Mouse (Mus musculus) C2C12 (cell line): ENCODE measurements around the gene Tbc1d22a. TPM values are rescaled to one million over a fixed set of nuclear protein-coding genes. Genes with fewer than 3 reads are reported as not detected.

Experiments used
- H3K27me3 ChIP-seq: one replicate; pipeline ENCODE4 v1.6.1; 2011; ENCODE audit not compliant: control insufficient read depth, insufficient read depth, insufficient read length
- H3K36me3 ChIP-seq: one replicate; pipeline ENCODE4 v1.6.1; 2011; ENCODE audit not compliant: control insufficient read depth, insufficient read depth
- H3K4me3 ChIP-seq: one replicate; pipeline ENCODE4 v1.5.1; 2011; ENCODE audit warnings: mild to moderate bottlenecking, control low read depth; ENCODE audit not compliant: poor library complexity, insufficient read depth, severe bottlenecking
- H3K79me2 ChIP-seq: one replicate; pipeline ENCODE4 v1.6.1; 2011; ENCODE audit not compliant: control insufficient read depth, insufficient read depth
- H3K79me3 ChIP-seq: one replicate; pipeline ENCODE4 v1.6.1; 2011; ENCODE audit warnings: low read depth, control low read depth
- H3ac ChIP-seq: one replicate; pipeline ENCODE3; 2011; ENCODE audit warnings: low read depth; ENCODE audit not compliant: control insufficient read depth, insufficient read length
- CEBPB ChIP-seq: IDR thresholded peaks from one replicate; pipeline ENCODE4 v1.6.1; 2011; ENCODE audit warnings: low read depth, mild to moderate bottlenecking, control low read depth, moderate library complexity
- CTCF ChIP-seq: IDR thresholded peaks from one replicate; pipeline ENCODE4 v1.5.1; 2011; ENCODE audit not compliant: control insufficient read depth, insufficient read depth, insufficient read length
- FOSL1 ChIP-seq: IDR thresholded peaks from one replicate; pipeline ENCODE4 v1.8.0; 2011; ENCODE audit warnings: mild to moderate bottlenecking, low read length; ENCODE audit not compliant: poor library complexity, insufficient read depth, severe bottlenecking
- MAX ChIP-seq: IDR thresholded peaks from one replicate; pipeline ENCODE4 v1.6.1; 2011; ENCODE audit warnings: mild to moderate bottlenecking, control low read depth
- MYOD1 ChIP-seq: IDR thresholded peaks from one replicate; pipeline ENCODE4 v1.6.1; 2011; ENCODE audit warnings: low read depth; ENCODE audit not compliant: control insufficient read depth, insufficient read length
- MYOG ChIP-seq: IDR thresholded peaks from one replicate; pipeline ENCODE4 v1.6.1; 2011; ENCODE audit not compliant: control insufficient read depth, insufficient read length; ENCODE audit errors: extremely low read depth
- USF1 ChIP-seq: IDR thresholded peaks from one replicate; pipeline ENCODE4 v1.6.1; 2011; ENCODE audit warnings: low read depth, mild to moderate bottlenecking, control low read depth, moderate library complexity
- polyA plus RNA-seq: library from polyadenylated mRNA; unstranded; fragments of >200 nt; fragmentation: generic; extraction: Trizol; gene quantifications from one replicate; pipeline ENCODE4 v1.2.1, GENCODE M21; 2012; ENCODE audit warnings: missing spikeins

The Tbc1d22a gene
- polyA plus RNA-seq, 1 experiment, result 19.7 TPM

DNA sequence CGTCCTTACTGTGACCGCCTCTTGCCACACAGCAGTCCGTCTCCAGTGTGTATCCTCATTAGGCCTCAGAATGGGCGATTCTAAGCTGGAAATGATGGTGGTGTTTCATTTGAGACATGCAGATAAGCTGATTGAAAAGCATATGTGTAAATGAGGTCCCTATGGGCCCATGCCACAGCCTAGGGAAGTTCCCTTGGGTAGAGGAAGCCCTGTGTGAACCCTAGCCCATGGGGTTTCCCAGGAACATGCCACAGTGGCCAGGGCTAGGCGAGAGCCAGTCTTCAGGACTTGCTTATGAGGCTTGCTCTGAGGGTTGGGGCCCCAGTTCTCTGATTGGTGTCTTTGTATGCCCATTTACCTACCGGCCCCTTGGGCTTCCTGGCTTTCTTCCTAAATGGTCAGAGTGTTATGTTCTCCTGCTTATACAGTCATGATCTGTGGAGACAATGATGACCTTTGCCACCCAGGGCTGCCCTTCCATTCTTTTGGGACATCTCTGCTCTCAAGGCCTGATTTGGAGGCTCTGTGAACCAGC is 161.7 kb downstream of the Tbc1d22a start:
- H3ac ChIP-seq, result no peak overlapping the region
- no peaks in the 10 kb centered on the region for H3K27me3 ChIP-seq
- no peaks in the 10 kb centered on the region for H3K79me2 ChIP-seq
- H3K36me3 ChIP-seq, result no peaks in the 10 kb centered on the region
- no peaks in the 10 kb centered on the region for H3K79me3 ChIP-seq
- no peak overlapping the region for H3K4me3 ChIP-seq
- TF ChIP-seq MAX (no peak), FOSL1 (no peak), MYOD1 (no peak), MYOG (no peak)

- H3K27me3 ChIP-seq, result no peaks in the 10 kb centered on the region
- H3ac ChIP-seq, result no peak overlapping the region
- TF ChIP-seq MYOG (no peak), FOSL1 (no peak), MAX (no peak), CTCF (no peak), CEBPB (no peak), MYOD1 (no peak), USF1 (no peak)
- H3K79me2 ChIP-seq, result no peaks in the 10 kb centered on the region
- H3K4me3 ChIP-seq, result no peak overlapping the region
- H3K36me3 ChIP-seq, result no peaks in the 10 kb centered on the region
- no peaks in the 10 kb centered on the region for H3K79me3 ChIP-seq
Observed at GRCm38 (mm10) chr15:86383278-86383677, 169.0 kb downstream of the Tbc1d22a start.

DNA sequence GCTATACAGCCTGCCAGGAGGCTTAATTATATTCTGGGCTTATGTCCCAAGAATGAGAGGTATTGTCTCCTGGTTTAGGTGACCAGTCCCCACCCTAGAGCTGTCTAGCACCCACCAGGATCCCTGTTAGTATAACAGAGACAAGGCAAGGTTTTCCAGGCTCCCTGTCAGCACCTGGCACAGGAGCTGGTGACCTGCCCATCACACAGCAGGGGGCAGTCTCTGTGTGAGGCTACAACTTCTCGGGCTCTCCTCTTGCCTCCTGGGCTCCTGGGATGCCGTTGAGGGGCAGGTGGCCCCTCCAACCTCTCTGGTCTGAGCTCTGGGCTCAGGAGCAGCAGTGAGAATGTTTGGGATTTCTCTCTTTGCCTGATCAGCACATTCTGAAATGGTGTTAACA is 171.2 kb downstream of the Tbc1d22a start:
- no peaks in the 10 kb centered on the region for H3K79me2 ChIP-seq
- H3K36me3 ChIP-seq, result no peaks in the 10 kb centered on the region

DNA sequence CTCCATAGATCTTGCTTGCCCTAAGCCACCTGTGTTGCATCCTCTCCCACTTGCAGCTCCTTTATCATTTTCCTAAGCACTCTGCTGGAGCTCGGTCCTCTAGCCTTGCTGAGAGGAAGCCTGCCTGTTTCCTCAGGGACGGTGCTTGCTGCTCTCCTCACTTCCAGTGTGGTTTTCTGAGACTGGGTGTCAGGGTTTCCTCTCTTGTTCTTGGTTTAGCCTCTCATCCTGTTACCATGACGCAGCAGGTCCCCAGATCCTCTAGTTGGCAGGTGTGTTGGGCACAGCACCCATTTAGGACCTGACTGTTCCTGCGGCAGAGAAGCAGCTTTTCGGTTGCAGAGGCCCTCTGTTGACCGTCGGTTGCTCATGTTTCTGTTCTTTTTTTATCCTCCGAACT is 172.1 kb downstream of the Tbc1d22a start:
- TF ChIP-seq MYOD1, result no peak
- no peak for TF ChIP-seq MYOG
- no peak for TF ChIP-seq FOSL1
- no peak for TF ChIP-seq CEBPB
- TF ChIP-seq MAX, result no peak
- no peak for TF ChIP-seq CTCF
- TF ChIP-seq USF1, result no peak

More for the DNA sequence above, 171.2 kb downstream of the Tbc1d22a start:
- H3K4me3 ChIP-seq, result no peak overlapping the region
- TF ChIP-seq MYOD1 (no peak), USF1 (no peak), MAX (no peak), FOSL1 (no peak), MYOG (no peak), CTCF (no peak), CEBPB (no peak)
- no peaks in the 10 kb centered on the region for H3K79me3 ChIP-seq
- H3ac ChIP-seq, result no peak overlapping the region
- no peaks in the 10 kb centered on the region for H3K27me3 ChIP-seq

DNA sequence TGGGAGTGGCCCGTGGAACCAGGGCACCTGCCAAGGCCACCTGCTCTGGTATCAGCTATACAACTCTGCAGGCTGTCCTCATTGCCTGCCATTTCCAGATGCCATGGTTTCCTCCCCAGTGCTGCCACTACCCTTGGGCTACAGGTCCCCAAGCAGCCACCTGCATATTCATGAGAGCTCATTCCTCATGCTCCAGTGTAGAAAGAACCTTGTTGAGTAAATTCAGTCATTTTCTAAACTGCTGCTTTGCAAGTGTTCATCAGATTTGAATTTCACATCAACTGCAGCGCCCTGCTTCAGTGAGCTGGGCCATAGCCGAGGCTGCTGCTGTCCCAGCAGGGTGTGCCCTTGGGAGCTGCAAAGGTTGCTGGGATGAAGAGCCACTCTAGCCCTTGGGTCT is 174.3 kb downstream of the Tbc1d22a start:
- TF ChIP-seq MAX (no peak), MYOD1 (no peak), MYOG (no peak), USF1 (no peak), CEBPB (no peak), CTCF (no peak), FOSL1 (no peak)
- Histone ChIP-seq H3K36me3 (no peaks in the 10 kb centered on the region), H3K79me3 (no peaks in the 10 kb centered on the region), H3K79me2 (no peaks in the 10 kb centered on the region), H3ac (no peak overlapping the region), H3K4me3 (no peak overlapping the region), H3K27me3 (no peaks in the 10 kb centered on the region)

More for the DNA sequence above, 172.1 kb downstream of the Tbc1d22a start:
- no peaks in the 10 kb centered on the region for H3K79me3 ChIP-seq
- H3K27me3 ChIP-seq, result no peaks in the 10 kb centered on the region
- no peaks in the 10 kb centered on the region for H3K79me2 ChIP-seq
- no peak overlapping the region for H3ac ChIP-seq
- no peak overlapping the region for H3K4me3 ChIP-seq
- no peaks in the 10 kb centered on the region for H3K36me3 ChIP-seq

- Histone ChIP-seq H3K4me3 (no peak overlapping the region), H3K36me3 (no peaks in the 10 kb centered on the region), H3K27me3 (no peaks in the 10 kb centered on the region), H3K79me2 (no peaks in the 10 kb centered on the region), H3K79me3 (no peaks in the 10 kb centered on the region), H3ac (no peak overlapping the region)
- TF ChIP-seq MAX (no peak), USF1 (no peak), CTCF (no peak), CEBPB (no peak), FOSL1 (no peak), MYOD1 (no peak), MYOG (no peak)
Observed at GRCm38 (mm10) chr15:86404866-86405265, 190.6 kb downstream of the Tbc1d22a start.
